Mouse (Mus musculus) CH12.LX (cell line): ENCODE measurements at regions not wholly inside any gene's neighbourhood (a gene's known extent, or its start where the extent isn't known, plus 50 kb on each side); places are given as distances from the start of the nearest gene placed in this dataset.

ENCODE experiments used
- DNase-seq: peaks from one replicate; pipeline ENCODE4 v3.0.0-alpha.2; 2013; ENCODE audit errors: extremely low read depth
- H3K27ac ChIP-seq: 2 replicates; pipeline ENCODE4 v1.5.1; 2012; ENCODE audit warnings: low read depth, mild to moderate bottlenecking, control low read depth, moderate library complexity; ENCODE audit not compliant: insufficient read depth
- H3K27me3 ChIP-seq: replicated peaks from 2 replicates; pipeline ENCODE3; 2012; ENCODE audit warnings: inconsistent platforms
- H3K36me3 ChIP-seq, 2 experiments: replicated peaks in 1 of 2; 2 replicates each; pipeline versions ENCODE3 to v1.6.1; 2012; ENCODE audit warnings: inconsistent platforms in 1 of 2, low read length in 1 of 2, mild to moderate bottlenecking in 1 of 2, mixed read lengths in 1 of 2, moderate library complexity in 1 of 2; ENCODE audit not compliant: control insufficient read depth in 1 of 2, insufficient read depth in 1 of 2
- H3K4me1 ChIP-seq, 2 experiments: 2 replicates each; pipeline ENCODE4 v1.6.1; 2012; ENCODE audit warnings: inconsistent platforms in 1 of 2, moderate library complexity in 1 of 2; ENCODE audit not compliant: insufficient read depth in 2 of 2, control insufficient read depth in 1 of 2
- H3K4me2 ChIP-seq: 2 replicates; pipeline ENCODE4 v1.6.1; 2012; ENCODE audit warnings: low read depth, mild to moderate bottlenecking, control low read depth; ENCODE audit not compliant: poor library complexity, insufficient read depth, severe bottlenecking
- H3K4me3 ChIP-seq, 3 experiments: fragments of 150-350 bp in 1 of 3; sonication (generic) in 1 of 3; replicated peaks in 1 of 3; 2 replicates each; pipeline versions ENCODE3 to v1.5.1; 2011 to 2012; ENCODE audit warnings: low read depth in 2 of 3, low read length in 2 of 3, mild to moderate bottlenecking in 2 of 3, moderate library complexity in 2 of 3, control low read depth in 1 of 3, improper control_type of control experiment in 1 of 3, inconsistent platforms in 1 of 3, mixed read lengths in 1 of 3; ENCODE audit not compliant: poor library complexity in 1 of 3
- H3K79me2 ChIP-seq: replicated peaks from 2 replicates; pipeline ENCODE4 v1.6.1; 2012; ENCODE audit warnings: mild to moderate bottlenecking, moderate library complexity; ENCODE audit not compliant: control insufficient read depth, poor library complexity, insufficient read depth, severe bottlenecking; ENCODE audit errors: extremely low read depth
- H3K9ac ChIP-seq: 2 replicates; pipeline ENCODE4 v1.6.1; 2012; ENCODE audit warnings: low read depth, mild to moderate bottlenecking, control low read depth, moderate library complexity; ENCODE audit not compliant: insufficient read depth
- H3K9me3 ChIP-seq: replicated peaks from 2 replicates; pipeline ENCODE3; 2012; ENCODE audit warnings: low read length, inconsistent platforms, mixed read lengths
- CHD1 ChIP-seq: IDR thresholded peaks from 2 replicates; pipeline ENCODE4 v1.6.1; 2012; ENCODE audit warnings: low read depth, low read length, improper control_type of control experiment, inconsistent platforms
- CHD2 ChIP-seq: IDR thresholded peaks from 2 replicates; pipeline ENCODE4 v1.6.1; 2011; ENCODE audit warnings: low read length, improper control_type of control experiment
- CTCF ChIP-seq, 2 experiments: IDR thresholded peaks in 1 of 2; conservative IDR thresholded peaks in 1 of 2; 2 replicates each; pipeline ENCODE4 v1.5.1; 2011 to 2012; ENCODE audit warnings: low read depth in 2 of 2, low read length in 2 of 2, improper control_type of control experiment in 1 of 2, inconsistent platforms in 1 of 2, mild to moderate bottlenecking in 1 of 2, moderate library complexity in 1 of 2
- E2F4 ChIP-seq: IDR thresholded peaks from 2 replicates; pipeline ENCODE4 v1.6.1; 2011; ENCODE audit warnings: low read depth, low read length, improper control_type of control experiment; ENCODE audit not compliant: insufficient replicate concordance
- ELF1 ChIP-seq: IDR thresholded peaks from 2 replicates; pipeline ENCODE4 v1.6.1; 2014; ENCODE audit warnings: low read depth, mild to moderate bottlenecking, inconsistent platforms, low read length, improper control_type of control experiment
- EP300 ChIP-seq: IDR thresholded peaks from 2 replicates; pipeline ENCODE4 v1.6.1; 2011; ENCODE audit warnings: low read length, improper control_type of control experiment
- ETS1 ChIP-seq: conservative IDR thresholded peaks from 2 replicates; pipeline ENCODE4 v1.6.1; 2012; ENCODE audit warnings: low read depth, mild to moderate bottlenecking, inconsistent platforms, low read length, improper control_type of control experiment, moderate library complexity
- GABPA ChIP-seq: IDR thresholded peaks from 2 replicates; pipeline ENCODE4 v1.6.1; 2012; ENCODE audit warnings: low read depth, low read length, improper control_type of control experiment, inconsistent platforms; ENCODE audit not compliant: insufficient replicate concordance
- HCFC1 ChIP-seq: IDR thresholded peaks from 2 replicates; pipeline ENCODE4 v1.6.1; 2012; ENCODE audit warnings: low read depth, mild to moderate bottlenecking, inconsistent platforms, low read length, improper control_type of control experiment
- JUN ChIP-seq: IDR thresholded peaks from 2 replicates; pipeline ENCODE4 v1.6.1; 2011; ENCODE audit warnings: low read depth, mild to moderate bottlenecking, low read length, improper control_type of control experiment, moderate library complexity; ENCODE audit not compliant: insufficient read depth
- JUND ChIP-seq: conservative IDR thresholded peaks from 2 replicates; pipeline ENCODE4 v1.6.1; 2011; ENCODE audit warnings: low read depth, low read length, improper control_type of control experiment
- MAFK ChIP-seq: IDR thresholded peaks from 2 replicates; pipeline ENCODE4 v1.6.1; 2011; ENCODE audit warnings: low read length, improper control_type of control experiment; ENCODE audit not compliant: insufficient replicate concordance
- MAX ChIP-seq: IDR thresholded peaks from 2 replicates; pipeline ENCODE4 v1.6.1; 2011; ENCODE audit warnings: low read length, improper control_type of control experiment
- MAZ ChIP-seq: IDR thresholded peaks from 2 replicates; pipeline ENCODE4 v1.6.1; 2012; ENCODE audit warnings: low read depth, mild to moderate bottlenecking, inconsistent platforms, low read length, improper control_type of control experiment, moderate library complexity
- MEF2A ChIP-seq: IDR thresholded peaks from 2 replicates; pipeline ENCODE4 v1.6.1; 2014; ENCODE audit warnings: low read depth, mild to moderate bottlenecking, inconsistent platforms, low read length, improper control_type of control experiment, borderline replicate concordance
- NELFE ChIP-seq: IDR thresholded peaks from 2 replicates; pipeline ENCODE4 v1.6.1; 2011; ENCODE audit warnings: low read depth, low read length, improper control_type of control experiment
- PAX5 ChIP-seq: IDR thresholded peaks from 2 replicates; pipeline ENCODE4 v1.6.1; 2012; ENCODE audit warnings: low read length, inconsistent platforms, mixed read lengths
- POLR2A ChIP-seq: IDR thresholded peaks from 2 replicates; pipeline ENCODE4 v1.6.1; 2011; ENCODE audit warnings: low read depth, mild to moderate bottlenecking, improper control_type of control experiment, low read length
- POLR2AphosphoS2 ChIP-seq: IDR thresholded peaks from 2 replicates; pipeline ENCODE4 v1.6.1; 2011; ENCODE audit warnings: low read depth, low read length, improper control_type of control experiment
- RAD21 ChIP-seq: IDR thresholded peaks from 2 replicates; pipeline ENCODE4 v1.6.1; 2011; ENCODE audit warnings: low read depth, mild to moderate bottlenecking, low read length, improper control_type of control experiment, moderate library complexity
- RCOR1 ChIP-seq: conservative IDR thresholded peaks from 2 replicates; pipeline ENCODE4 v1.6.1; 2012; ENCODE audit warnings: low read depth, mild to moderate bottlenecking, inconsistent platforms, low read length, improper control_type of control experiment
- SIN3A ChIP-seq: IDR thresholded peaks from 2 replicates; pipeline ENCODE4 v1.6.1; 2012; ENCODE audit warnings: low read length, improper control_type of control experiment, inconsistent platforms
- SMC3 ChIP-seq: IDR thresholded peaks from 2 replicates; pipeline ENCODE4 v1.6.1; 2011; ENCODE audit warnings: low read depth, low read length, improper control_type of control experiment
- TBP ChIP-seq: conservative IDR thresholded peaks from 2 replicates; pipeline ENCODE4 v1.6.1; 2011; ENCODE audit warnings: low read depth, low read length, improper control_type of control experiment
- TCF12 ChIP-seq: IDR thresholded peaks from 2 replicates; pipeline ENCODE4 v1.6.1; 2014; ENCODE audit warnings: low read depth, mild to moderate bottlenecking, inconsistent platforms, low read length, improper control_type of control experiment
- UBTF ChIP-seq: IDR thresholded peaks from 2 replicates; pipeline ENCODE4 v1.6.1; 2012; ENCODE audit warnings: low read depth, mild to moderate bottlenecking, inconsistent platforms, low read length, improper control_type of control experiment, moderate library complexity
- USF1 ChIP-seq: IDR thresholded peaks from 2 replicates; pipeline ENCODE4 v1.6.1; 2014; ENCODE audit warnings: low read depth, mild to moderate bottlenecking, inconsistent platforms, low read length, improper control_type of control experiment
- USF2 ChIP-seq: conservative IDR thresholded peaks from 2 replicates; pipeline ENCODE4 v1.6.1; 2011; ENCODE audit warnings: low read depth, low read length, improper control_type of control experiment
- ZC3H11A ChIP-seq: IDR thresholded peaks from 2 replicates; pipeline ENCODE4 v1.6.1; 2012; ENCODE audit warnings: low read depth, mild to moderate bottlenecking, inconsistent platforms, low read length, improper control_type of control experiment
- ZKSCAN1 ChIP-seq: IDR thresholded peaks from 2 replicates; pipeline ENCODE4 v1.6.1; 2012; ENCODE audit warnings: low read depth, inconsistent platforms, low read length, improper control_type of control experiment, borderline replicate concordance
- ZMIZ1 ChIP-seq: IDR thresholded peaks from 2 replicates; pipeline ENCODE4 v1.6.1; 2012; ENCODE audit warnings: low read depth, mild to moderate bottlenecking, inconsistent platforms, low read length, improper control_type of control experiment
- ZNF384 ChIP-seq: IDR thresholded peaks from 2 replicates; pipeline ENCODE4 v1.6.1; 2012; ENCODE audit warnings: low read depth, low read length, improper control_type of control experiment, inconsistent platforms
- dilution Hi-C: fragments of 300-500 bp; cut with MboI; formaldehyde crosslinking; loops from 2 replicates; pipeline ENCODE4 v1.14.3; 2020; ENCODE audit warnings: low sequenced_read_pairs; ENCODE audit not compliant: extremely low pct_unique_long_range_greater_than_20kb, extremely low pct_ligation_motif_present
- in situ Hi-C: fragments of 300-500 bp; cut with MboI; formaldehyde crosslinking; loops from 3 replicates; pipeline ENCODE4 v1.14.3; 2019; ENCODE audit warnings: low sequenced_read_pairs, low pct_ligation_motif_present, low pct_unique_long_range_greater_than_20kb, mixed read lengths

- H3K79me2 ChIP-seq, result no peaks in the 10 kb centered on the region
- H3K4me2 ChIP-seq, result no peak overlapping the region
- H3K4me3 ChIP-seq, result no peak overlapping the region
- peaks cover 15 to 31% of the 10 kb centered on the region in 2 experiments for H3K4me1 ChIP-seq
- H3K27ac ChIP-seq, result no peak overlapping the region
- no peak for TF ChIP-seq MAX
- 0 out of 2 replicates have a peak, but pooled peaks have one; percentile 12 for TF ChIP-seq ZNF384
- TF ChIP-seq, all 38 proteins: peak for 1
- no peak for DNase-seq
- no peaks in the 10 kb centered on the region for H3K36me3 ChIP-seq
- in situ Hi-C loops, result no loop called here
- no peak overlapping the region for H3K9ac ChIP-seq
- H3K9me3 ChIP-seq, result no peaks in the 10 kb centered on the region
- no peaks in the 10 kb centered on the region for H3K27me3 ChIP-seq
- dilution Hi-C loops, result no loop called here
Observed at GRCm38 (mm10) chr3:144110331-144111080, 94.5 kb downstream of the Lmo4 start.

GRCm38 (mm10) chr3:144109769-144110168 lies 95.3 kb downstream of the Lmo4 start:
- peaks cover 15 to 31% of the 10 kb centered on the region in 2 experiments for H3K4me1 ChIP-seq
- H3K9ac ChIP-seq, result no peak overlapping the region
- H3K36me3 ChIP-seq, result no peaks in the 10 kb centered on the region
- no peaks in the 10 kb centered on the region for H3K9me3 ChIP-seq
- dilution Hi-C loops (no loop called here), in situ Hi-C loops (no loop called here)
- H3K27me3 ChIP-seq, result no peaks in the 10 kb centered on the region
- DNase-seq, result peak; percentile 82
- H3K27ac ChIP-seq, result no peak overlapping the region
- H3K79me2 ChIP-seq, result no peaks in the 10 kb centered on the region
- H3K4me2 ChIP-seq, result no peak overlapping the region
- no peak overlapping the region for H3K4me3 ChIP-seq
- TF ChIP-seq USF1, result no peak
- no peak for TF ChIP-seq ZNF384
- TF ChIP-seq UBTF, result no peak
- peak; percentile 82 for TF ChIP-seq RAD21
- no peak for TF ChIP-seq TBP
- TF ChIP-seq GABPA, result no peak
- TF ChIP-seq POLR2AphosphoS2, result no peak
- no peak for TF ChIP-seq ZKSCAN1
- no peak for TF ChIP-seq SIN3A
- TF ChIP-seq HCFC1, result no peak; the same call in 1 of the 2 replicates
- no peak; the same call in 1 of the 2 replicates for TF ChIP-seq RCOR1
- peak; percentile 84 for TF ChIP-seq ETS1
- TF ChIP-seq ZC3H11A, result 0 out of 2 replicates have a peak, but pooled peaks have one; percentile 10
- TF ChIP-seq JUND, result peak; percentile 66
- TF ChIP-seq CHD2, result no peak
- TF ChIP-seq EP300, result peak; percentile 92
- TF ChIP-seq TCF12, result peak; percentile 90
- TF ChIP-seq MEF2A, result peak; percentile 48; the same call in 1 of the 2 replicates
- TF ChIP-seq POLR2A, result no peak
- TF ChIP-seq MAX, result no peak
- peak; percentile 53 for TF ChIP-seq ELF1
- TF ChIP-seq USF2, result no peak
- TF ChIP-seq CTCF (conservative IDR thresholded peaks at IDR 0.05 in 1 of 2, IDR thresholded peaks at IDR 0.05 in 1 of 2; ENCODE audit: low read depth in 2 of 2, low read length in 2 of 2), result peak in 1 of 2 experiments; percentile 74; a peak in 2 of 4 replicates
- TF ChIP-seq MAFK, result no peak
- TF ChIP-seq NELFE, result no peak
- TF ChIP-seq PAX5, result no peak
- TF ChIP-seq MAZ, result no peak
- TF ChIP-seq ZMIZ1, result no peak
- TF ChIP-seq CHD1, result no peak
- no peak for TF ChIP-seq E2F4
- peak; percentile 77 for TF ChIP-seq SMC3
- TF ChIP-seq JUN, result peak; percentile 59
